Mouse (Mus musculus): ENCODE results near the gene Celf6.

GRCm38 (mm10) chr9:59550077-59550476 lies 27.6 kb upstream of the Celf6 start:
- no peak for TF ChIP-seq POLR2A (IDR thresholded peaks at IDR 0.05; ENCODE audit: control insufficient read depth, extremely low read depth, insufficient read depth, low read length, poor library complexity)
- TF ChIP-seq CTCF (IDR thresholded peaks at IDR 0.05; ENCODE audit: borderline replicate concordance, control insufficient read depth, extremely low read depth, insufficient read depth, low read length, poor library complexity) = no peak

Measured in thymus, adult 2 months (tissue).